Mouse (Mus musculus): ENCODE data around the gene Wtap.
A peak's percentile ranks its signal among the peaks of the same experiment; 100 is the strongest.
"Not testable (repeated sequence)": the region's sequence is repeated elsewhere in the genome, so short reads cannot be mapped to it uniquely, and the experiment has no call there.

The Wtap gene

DNA sequence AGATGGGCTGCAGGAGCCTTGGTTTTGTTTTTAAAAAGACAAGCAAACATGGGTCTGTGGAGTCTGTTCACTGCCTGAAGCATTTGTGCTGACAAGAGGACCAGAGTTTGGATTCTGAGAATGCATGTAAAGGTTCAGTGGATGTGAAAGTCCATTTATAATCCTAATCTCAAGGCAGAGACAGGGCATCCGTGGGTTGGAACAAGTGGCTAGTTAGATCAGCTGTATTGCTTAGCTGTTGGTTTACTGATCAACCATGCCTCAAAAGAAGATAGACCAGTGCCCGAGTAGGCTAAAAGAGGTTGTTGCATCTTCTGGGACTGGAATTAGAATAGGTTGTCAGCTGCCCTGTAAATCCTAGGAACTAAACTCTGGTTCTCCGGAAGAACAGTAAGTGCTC is 30.5 kb downstream of the Wtap start:
- no peak for DNase-seq (ENCODE audit: low spot score in 2 of 2)

DNA sequence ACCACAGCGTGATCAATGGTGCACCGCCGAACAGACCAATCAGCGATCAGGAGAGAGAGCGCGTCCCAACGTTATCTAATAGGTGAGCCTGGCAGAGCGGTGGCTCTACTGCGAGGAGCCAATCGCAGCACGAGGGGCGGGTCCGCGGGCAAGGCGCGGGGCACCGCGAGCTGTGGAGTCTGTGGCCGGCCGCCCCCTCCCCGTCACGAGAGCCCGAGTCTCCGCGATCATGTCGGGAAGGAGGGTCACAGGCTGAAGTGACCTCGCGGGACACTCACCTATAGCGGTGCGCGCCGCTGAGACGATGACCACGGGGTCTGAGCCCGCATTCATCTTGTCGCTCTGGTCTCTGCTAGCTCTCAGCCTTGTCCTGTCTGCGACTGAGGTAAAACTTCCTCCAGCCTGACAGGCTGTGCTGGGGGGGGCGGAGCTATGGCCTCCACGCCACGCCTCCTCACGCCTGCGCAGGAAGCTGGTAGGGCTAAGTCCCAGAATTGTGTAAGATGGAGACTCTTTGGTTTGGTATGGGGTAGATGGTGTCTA is 33.6 kb downstream of the Wtap start, which contains the start of gene Acat2:
Acat2 (minus strand) TSS at position 417 of the 543 bp plus-strand sequence.
- DNase-seq (ENCODE audit: low spot score in 2 of 2) = peak; percentile 93 to 95

DNA sequence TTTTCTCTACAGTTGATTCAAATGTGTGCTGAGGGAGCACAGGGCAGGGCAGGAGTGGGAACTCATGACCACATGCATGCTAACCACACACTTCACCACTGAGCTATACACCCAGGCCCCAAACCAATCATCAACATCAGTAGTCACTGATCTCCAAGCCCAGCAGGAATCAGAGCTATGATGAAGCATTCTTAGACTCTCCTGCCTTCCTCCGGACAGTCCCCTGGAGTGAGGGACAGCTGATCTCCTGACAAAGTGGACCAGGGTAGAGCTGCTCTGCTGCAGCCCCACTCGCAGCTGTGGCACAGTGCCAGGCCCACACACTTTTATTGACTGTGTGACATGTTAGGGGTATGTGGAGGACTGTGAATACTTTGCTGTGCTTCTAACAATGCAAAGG is 34.6 kb downstream of the Wtap start:
- not testable (repeated sequence) for DNase-seq (ENCODE audit: low spot score in 2 of 2)

DNA sequence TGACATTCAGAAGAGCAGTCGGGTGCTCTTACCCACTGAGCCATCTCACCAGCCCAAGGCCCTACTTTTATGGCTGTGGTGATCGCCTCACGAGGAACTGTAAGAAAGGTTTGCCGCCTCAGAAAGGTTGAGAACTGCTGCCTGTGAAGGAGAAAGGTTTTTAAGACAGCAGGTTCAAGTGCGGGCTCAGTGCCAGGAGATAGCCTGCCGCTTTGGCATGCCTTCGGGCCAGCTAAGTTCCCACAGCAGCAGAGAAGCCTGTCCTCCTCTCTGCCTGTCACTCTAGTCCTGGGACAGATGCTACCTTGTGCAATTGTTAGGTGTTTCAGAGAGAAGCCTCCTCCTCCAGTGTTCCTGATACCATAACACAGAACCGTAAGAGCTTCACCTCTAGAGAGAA is 37.3 kb downstream of the Wtap start:
- DNase-seq (ENCODE audit: low spot score in 2 of 2) = no peak

DNA sequence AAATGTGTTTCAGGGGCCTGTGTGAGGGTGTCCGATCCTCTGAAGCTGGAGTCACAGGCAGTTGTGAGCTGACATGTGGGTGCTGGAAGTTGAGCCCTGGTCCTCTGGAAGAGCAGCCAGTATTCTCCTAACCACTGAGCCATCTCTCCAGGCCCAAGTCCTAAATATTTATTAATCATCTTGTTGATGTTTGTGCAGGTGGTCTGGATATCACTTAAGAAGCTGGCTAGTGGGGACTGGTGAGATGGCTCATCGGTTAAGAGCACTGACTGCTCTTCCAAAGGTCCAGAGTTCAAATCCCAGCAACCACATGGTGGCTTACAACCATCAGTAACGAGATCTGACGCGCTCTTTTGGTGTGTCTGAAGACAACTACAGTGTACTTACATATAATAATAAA is 44.3 kb downstream of the Wtap start:
- no peak for DNase-seq (ENCODE audit: low spot score in 2 of 2)

DNA sequence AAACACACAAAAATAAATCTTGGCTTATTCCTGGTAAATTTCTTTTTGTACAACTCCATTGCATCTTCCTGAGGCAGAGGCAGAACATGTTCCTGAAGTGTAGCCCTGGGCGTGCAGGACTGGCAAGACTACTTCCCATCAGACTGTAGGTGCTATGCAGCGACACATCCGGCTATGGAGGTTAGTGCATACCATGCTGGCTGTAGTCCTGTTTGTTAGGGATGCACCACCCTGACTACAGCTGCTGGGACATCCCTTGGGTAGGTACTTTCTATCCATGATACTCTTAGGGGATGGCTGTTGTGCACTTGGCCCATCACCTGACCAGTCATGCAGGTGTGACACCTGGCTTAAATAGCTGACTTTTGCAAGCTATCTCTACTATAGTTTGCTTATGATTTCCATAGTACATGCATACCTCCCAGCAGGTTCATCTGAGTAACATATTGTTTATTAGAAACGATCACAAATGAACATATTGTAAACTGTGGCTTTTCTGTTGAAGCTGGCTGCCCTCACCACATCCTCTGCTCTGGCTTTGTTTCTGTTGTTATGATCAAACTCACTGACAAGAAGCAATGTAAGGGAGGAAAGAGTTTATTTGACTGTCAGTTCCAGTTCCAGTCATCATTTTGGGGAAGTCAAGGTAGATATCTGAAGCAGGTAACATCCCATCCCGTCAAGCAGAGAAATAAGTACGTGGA is 51.4 kb downstream of the Wtap start:
- DNase-seq (ENCODE audit: low spot score in 2 of 2) = no peak

DNA sequence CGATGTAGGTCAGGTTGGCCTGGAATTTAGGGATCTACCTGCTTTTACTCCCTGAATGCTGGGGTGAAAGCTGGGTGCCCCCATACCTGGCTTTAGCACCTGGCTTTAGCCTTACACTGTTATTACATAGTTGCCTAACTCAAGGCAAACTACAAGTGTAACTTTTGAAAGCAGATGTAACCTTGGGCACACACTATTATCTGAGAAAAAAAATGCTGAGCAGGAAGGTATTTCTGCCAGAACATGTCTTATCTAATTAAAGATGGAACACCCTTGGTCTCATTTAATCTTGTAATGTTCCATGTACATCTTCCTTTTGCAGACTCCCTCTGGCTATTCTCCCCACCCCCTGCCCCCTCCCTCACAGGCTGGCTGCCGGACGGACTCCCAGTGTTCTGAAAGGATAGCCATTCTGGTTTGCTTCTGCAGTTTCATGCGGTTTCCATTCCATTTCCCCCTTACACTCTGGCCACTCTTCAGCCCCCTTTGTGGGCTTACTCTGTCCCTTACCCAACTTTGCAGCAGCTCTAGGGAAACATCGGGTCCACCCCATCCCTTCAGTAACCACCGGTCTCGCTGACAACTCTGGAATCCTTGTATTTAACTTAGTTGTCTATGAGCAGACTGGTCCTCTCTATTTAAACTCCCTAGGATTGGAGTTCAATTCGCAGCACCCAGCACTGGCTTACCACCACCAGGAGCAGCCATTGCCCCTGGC is 52.3 kb downstream of the Wtap start:
- no peak for DNase-seq (ENCODE audit: low spot score in 2 of 2)

DNA sequence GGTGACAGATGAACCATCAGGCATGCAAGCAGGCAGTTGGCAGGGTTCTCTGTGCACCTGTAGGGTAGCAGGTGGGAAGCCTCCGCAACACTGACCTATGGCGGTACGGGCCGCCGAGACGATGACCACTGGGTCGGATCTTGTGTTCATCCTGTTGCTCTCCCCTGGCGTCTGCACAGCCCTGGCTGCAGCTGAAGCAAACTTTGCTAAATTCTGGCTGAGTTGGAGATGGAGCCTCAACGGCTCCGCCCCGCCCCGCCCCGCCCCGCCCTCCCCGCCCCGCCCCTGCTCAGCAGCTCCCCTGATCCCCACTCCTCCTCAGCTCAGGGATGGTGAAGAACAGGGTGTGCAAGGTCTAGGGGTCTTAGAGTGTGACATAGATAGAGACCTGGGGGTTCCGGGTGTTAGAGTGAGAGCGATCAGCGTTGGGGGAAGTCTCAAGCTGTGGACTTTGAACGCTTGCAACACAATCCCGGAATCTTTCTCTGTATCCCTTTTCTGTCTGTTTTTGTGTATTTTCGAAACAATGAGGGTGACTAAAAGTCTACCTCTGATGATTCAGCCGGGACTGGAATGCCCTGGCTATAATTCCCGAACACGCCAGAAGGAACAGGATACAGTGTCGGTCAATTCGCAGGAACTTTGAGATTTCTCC is 53.7 kb downstream of the Wtap start, which contains the start of gene Acat3:
Acat3 (minus strand) TSS at position 450 of the 655 bp plus-strand sequence.
- no peak for DNase-seq (ENCODE audit: low spot score in 2 of 2)

DNA sequence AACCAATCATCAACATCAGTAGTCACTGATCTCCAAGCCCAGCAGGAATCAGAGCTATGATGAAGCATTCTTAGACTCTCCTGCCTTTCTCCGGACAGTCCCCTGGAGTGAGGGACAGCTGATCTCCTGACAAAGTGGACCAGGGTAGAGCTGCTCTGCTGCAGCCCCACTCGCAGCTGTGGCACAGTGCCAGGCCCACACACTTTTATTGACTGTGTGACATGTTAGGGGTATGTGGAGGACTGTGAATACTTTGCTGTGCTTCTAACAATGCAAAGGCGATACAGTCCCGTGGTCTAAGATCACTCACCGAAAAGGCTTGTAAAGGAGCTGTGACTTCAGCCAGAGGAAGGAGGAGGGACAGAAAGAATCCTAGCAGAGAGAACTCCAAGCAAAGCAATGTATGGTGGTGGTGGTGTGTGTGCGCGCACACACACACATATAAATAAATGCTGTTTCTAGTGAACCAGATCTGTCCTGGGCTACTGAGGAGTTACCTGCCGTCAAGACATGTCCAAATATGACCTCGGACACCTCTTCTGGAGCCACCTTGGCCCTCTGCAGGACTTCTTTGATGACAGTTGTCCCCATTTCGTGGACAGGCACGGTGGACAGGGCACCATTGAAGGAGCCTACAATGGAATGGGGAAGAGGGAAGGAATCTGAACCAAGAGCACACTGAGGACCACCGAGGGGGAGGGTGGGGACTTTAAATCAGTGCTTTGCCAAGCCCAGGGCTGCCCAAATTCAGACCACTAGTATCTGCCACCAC is 54.4 kb downstream of the Wtap start:
- not testable (repeated sequence) for DNase-seq (ENCODE audit: low spot score in 2 of 2)

DNA sequence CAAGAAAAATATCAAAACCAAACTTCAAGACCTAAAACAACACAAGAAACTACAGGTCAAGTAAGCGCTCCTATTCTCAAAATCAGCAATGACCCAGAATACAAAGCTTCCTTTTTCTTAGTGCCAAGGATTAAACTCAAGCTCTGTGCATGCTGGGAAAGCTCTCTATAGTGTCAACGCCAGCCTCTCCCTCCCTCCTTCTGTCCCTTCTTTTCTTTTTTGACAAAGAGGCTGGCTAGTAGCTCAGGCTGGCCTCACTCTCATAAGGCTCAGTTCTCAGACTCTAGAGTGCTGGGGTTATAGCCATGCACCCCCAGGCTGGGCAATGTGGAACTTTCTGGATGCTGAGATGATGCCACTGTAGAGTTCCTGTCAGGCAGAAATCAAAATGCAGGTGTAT is 55.9 kb downstream of the Wtap start:
- DNase-seq (ENCODE audit: low spot score in 2 of 2) = no peak

DNA sequence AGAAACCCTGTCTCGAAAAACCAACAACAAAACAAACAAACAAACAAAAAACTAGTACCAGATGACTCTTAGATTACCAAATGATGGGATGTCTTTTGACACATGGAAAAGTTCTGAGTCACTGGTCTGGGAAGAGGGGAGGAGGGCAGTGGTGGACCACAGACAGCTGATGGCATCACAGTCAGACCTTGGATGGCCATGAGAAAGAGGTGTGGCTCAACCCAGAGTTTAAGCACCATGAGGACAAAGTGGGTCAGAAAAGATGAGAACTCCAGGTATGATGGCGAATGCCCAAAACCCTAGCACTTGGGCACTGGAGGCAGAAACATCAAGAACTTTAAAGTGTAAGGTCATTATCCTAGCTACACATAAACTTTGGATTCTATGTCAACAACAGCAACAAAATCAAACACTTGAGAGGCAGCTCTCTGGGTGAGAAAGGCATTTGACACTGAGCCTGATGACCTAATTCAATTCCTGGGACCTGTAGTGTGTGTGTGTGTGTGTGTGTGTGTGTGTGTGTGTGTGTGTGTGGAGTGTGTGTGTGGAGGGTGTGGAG is 56.5 kb downstream of the Wtap start:
- DNase-seq (ENCODE audit: low spot score in 2 of 2) = no peak

DNA sequence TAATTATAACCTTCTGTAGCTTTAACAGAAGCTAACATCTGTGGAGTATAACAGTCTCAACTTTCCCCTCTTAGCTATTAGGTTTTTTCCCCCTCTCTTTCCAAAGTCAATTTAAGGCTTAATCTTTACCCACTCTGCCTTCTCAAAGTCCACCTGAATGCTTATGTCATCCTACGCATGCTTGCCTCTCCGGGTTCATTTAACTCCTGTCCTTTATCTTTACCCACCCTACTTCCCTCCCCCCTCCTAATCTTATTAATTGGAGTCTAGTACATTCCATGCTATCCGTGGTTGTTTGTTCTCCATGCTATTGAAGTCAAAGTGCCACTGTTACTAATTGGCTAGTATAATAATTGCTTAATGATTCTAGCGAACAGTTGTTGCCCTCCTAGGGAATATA is 58.2 kb downstream of the Wtap start:
- no peak for DNase-seq (ENCODE audit: low spot score in 2 of 2)

DNA sequence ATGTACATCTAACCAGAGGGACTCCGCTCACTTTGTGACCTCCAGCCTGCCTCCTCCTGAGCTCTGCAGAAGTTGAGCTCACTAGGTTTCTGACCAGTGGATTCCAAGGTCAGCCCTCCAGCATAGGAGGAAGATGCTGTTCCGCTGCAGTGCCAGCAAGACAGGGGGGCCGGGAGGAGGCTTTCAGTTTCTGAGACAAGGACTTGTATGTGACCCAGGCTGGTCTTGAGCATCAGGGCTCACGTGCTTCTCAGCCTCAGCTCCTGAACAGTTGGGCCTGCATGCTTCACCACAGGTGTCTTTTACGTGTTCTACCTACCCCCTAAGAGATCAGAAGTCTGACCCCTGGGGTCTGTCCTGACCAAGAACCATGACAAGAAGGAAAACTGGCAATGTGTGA is 62.4 kb downstream of the Wtap start:
- DNase-seq (ENCODE audit: low spot score in 2 of 2) = not testable (repeated sequence)

DNA sequence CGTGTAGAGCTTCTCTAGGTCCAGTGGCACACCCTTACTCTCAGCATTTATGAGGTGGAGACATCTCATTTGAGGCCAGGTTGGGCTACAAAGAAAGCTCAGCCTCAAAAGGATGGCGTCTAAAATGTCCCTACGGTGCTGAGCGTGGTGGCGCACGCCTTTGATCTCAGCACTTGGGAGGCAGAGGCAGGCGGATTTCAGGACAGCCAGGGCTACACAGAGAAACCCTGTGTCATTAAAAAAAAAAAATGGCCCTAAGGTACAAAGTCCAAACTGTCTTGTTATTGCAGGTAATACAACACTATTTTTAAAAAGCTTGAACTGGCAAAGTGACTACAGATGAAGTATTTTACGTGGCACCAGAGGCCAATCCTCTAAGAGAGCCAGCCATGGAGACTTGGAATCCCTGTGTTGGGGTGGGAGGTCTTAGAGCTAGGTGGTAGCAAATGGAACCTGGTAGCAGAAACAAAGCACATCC is 68.2 kb downstream of the Wtap start:
- DNase-seq (ENCODE audit: low spot score in 2 of 2) = no peak

DNA sequence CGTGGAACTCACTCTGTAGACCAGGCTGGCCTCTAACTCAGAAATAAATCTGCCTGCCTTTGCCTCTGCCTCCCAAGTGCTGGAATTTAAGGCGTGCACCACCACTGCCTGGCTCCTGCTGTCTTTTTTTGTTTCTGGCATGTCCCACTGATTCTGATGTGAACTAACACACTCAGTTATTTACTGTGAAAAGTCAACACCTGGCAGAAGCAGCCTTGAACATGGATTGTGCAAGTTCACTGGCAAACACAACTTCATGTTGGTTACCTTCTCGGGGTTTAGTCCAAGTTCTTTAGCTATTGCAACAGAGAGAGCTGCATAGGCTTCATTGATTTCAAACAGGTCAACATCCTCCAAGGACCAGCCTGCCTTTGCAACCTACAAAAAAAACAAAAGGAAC is 69.0 kb downstream of the Wtap start:
- DNase-seq (ENCODE audit: low spot score in 2 of 2) = no peak

DNA sequence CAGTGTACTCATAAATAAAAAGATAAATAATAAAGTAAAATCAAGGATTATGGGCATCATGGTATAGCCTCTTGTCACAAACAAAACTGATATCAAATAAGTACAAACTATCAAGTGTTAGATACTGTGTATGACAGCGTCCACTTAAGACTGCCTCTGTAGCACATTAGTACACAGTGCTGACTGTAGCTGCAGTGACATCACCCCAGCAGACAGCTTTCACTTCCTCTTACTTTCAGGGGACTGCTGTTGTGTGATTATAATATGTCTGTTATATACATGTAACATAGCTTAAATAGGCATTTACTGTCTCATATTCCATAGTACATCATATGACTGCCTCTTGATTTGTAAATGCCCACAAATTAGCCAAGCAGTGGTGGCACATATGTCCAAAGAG is 72.9 kb downstream of the Wtap start:
- DNase-seq (ENCODE audit: low spot score in 2 of 2) = no peak

Data from right cerebral cortex, postnatal 36 days (tissue).